Mouse (Mus musculus): ENCODE results near the gene Sdhc. TPM values are rescaled to one million over a fixed set of nuclear protein-coding genes. Genes with fewer than 3 reads are reported as not detected.
"Not testable (repeated sequence)": the region's sequence is repeated elsewhere in the genome, so short reads cannot be mapped to it uniquely, and the experiment has no call there.

Gene Sdhc
- polyA plus RNA-seq, 1 experiment from 2014 or later = 273 TPM

GRCm38 (mm10) chr1:171162526-171162925 lies 12.1 kb upstream of the Sdhc start:
- no peak for DNase-seq (ENCODE audit: extremely low spot score, low spot score)
- 94% methylated on average over 3 of the region's 3 CpGs for WGBS
- H3K36me3 ChIP-seq (replicated peaks) = no peaks in the 10 kb centered on the region
- peaks cover 46% of the 10 kb centered on the region for H3K27me3 ChIP-seq (ENCODE audit: poor library complexity, severe bottlenecking)
- H3K4me1 ChIP-seq = peaks cover 19% of the 10 kb centered on the region
- no peaks in the 10 kb centered on the region for H3K9me3 ChIP-seq
- H3K4me3 ChIP-seq = no peak overlapping the region
- no peak overlapping the region for H3K27ac ChIP-seq

GRCm38 (mm10) chr1:171159485-171159975 lies 9.1 kb upstream of the Sdhc start:
- WGBS = 2% methylated on average over 15 of the region's 15 CpGs
- no peak for DNase-seq (ENCODE audit: extremely low spot score, low spot score)
- H3K27ac ChIP-seq = no peak overlapping the region

GRCm38 (mm10) chr1:171157965-171158364 lies 7.6 kb upstream of the Sdhc start:
- no peak overlapping the region for H3K4me3 ChIP-seq
- H3K9me3 ChIP-seq = no peaks in the 10 kb centered on the region
- no peak overlapping the region for H3K27ac ChIP-seq
- H3K36me3 ChIP-seq (replicated peaks) = no peaks in the 10 kb centered on the region
- no peak for DNase-seq (ENCODE audit: extremely low spot score, low spot score)
- peaks cover 72% of the 10 kb centered on the region for H3K27me3 ChIP-seq (ENCODE audit: poor library complexity, severe bottlenecking)
- H3K4me1 ChIP-seq = peaks cover 20% of the 10 kb centered on the region

More at GRCm38 (mm10) chr1:171159485-171159975, 9.1 kb upstream of the Sdhc start:
- Histone ChIP-seq H3K36me3 (replicated peaks) (no peaks in the 10 kb centered on the region), H3K4me3 (peak overlapping the region; percentile 44), H3K27me3 (ENCODE audit: poor library complexity, severe bottlenecking) (peaks cover 72% of the 10 kb centered on the region), H3K4me1 (peaks cover 23% of the 10 kb centered on the region), H3K9me3 (no peaks in the 10 kb centered on the region)

GRCm38 (mm10) chr1:171156644-171157043 lies 6.2 kb upstream of the Sdhc start:
- peaks cover 20% of the 10 kb centered on the region for H3K4me1 ChIP-seq
- H3K9me3 ChIP-seq = no peaks in the 10 kb centered on the region
- peaks cover 67% of the 10 kb centered on the region for H3K27me3 ChIP-seq (ENCODE audit: poor library complexity, severe bottlenecking)
- H3K27ac ChIP-seq = no peak overlapping the region
- DNase-seq (ENCODE audit: extremely low spot score, low spot score) = no peak
- no peaks in the 10 kb centered on the region for H3K36me3 ChIP-seq (replicated peaks)
- H3K4me3 ChIP-seq = no peak overlapping the region
- WGBS = 71% methylated on average over 3 of the region's 3 CpGs

- H3K4me3 ChIP-seq = no peak overlapping the region
- no peaks in the 10 kb centered on the region for H3K9me3 ChIP-seq
- peaks cover 29% of the 10 kb centered on the region for H3K4me1 ChIP-seq
- H3K36me3 ChIP-seq (replicated peaks) = no peaks in the 10 kb centered on the region
- H3K27me3 ChIP-seq (ENCODE audit: poor library complexity, severe bottlenecking) = peaks cover 22% of the 10 kb centered on the region
- no peak for DNase-seq (ENCODE audit: extremely low spot score, low spot score)
- H3K27ac ChIP-seq = no peak overlapping the region
- WGBS = 85% methylated on average over 4 of the region's 4 CpGs
Measured at GRCm38 (mm10) chr1:171151966-171152365, 1.6 kb upstream of the Sdhc start.

GRCm38 (mm10) chr1:171150838-171151391 lies 512 bp upstream of the Sdhc start:
- no peaks in the 10 kb centered on the region for H3K9me3 ChIP-seq
- H3K4me3 ChIP-seq = peak overlapping the region; percentile 96
- H3K27ac ChIP-seq = peak overlapping the region; percentile 92
- peak; percentile 19 for DNase-seq (ENCODE audit: extremely low spot score, low spot score)
- 6% methylated on average over 18 of the region's 18 CpGs for WGBS
- H3K36me3 ChIP-seq (replicated peaks) = peaks cover 2% of the 10 kb centered on the region
- H3K4me1 ChIP-seq = peaks cover 29% of the 10 kb centered on the region
- peaks cover 11% of the 10 kb centered on the region for H3K27me3 ChIP-seq (ENCODE audit: poor library complexity, severe bottlenecking)

GRCm38 (mm10) chr1:171142981-171143380 lies 7.4 kb downstream of the Sdhc start:
- not testable (repeated sequence) for H3K9me3 ChIP-seq; H3K4me3 ChIP-seq; H3K4me1 ChIP-seq; DNase-seq (ENCODE audit: extremely low spot score, low spot score); H3K27ac ChIP-seq; H3K27me3 ChIP-seq (ENCODE audit: poor library complexity, severe bottlenecking)
- peaks cover 75% of the 10 kb centered on the region for H3K36me3 ChIP-seq (replicated peaks)
- 91% methylated on average over 10 of the region's 11 CpGs for WGBS

- WGBS = 92% methylated on average over 8 of the region's 8 CpGs
- H3K27ac ChIP-seq; H3K4me3 ChIP-seq; H3K4me1 ChIP-seq; DNase-seq (ENCODE audit: extremely low spot score, low spot score); H3K9me3 ChIP-seq; H3K27me3 ChIP-seq (ENCODE audit: poor library complexity, severe bottlenecking): not testable (repeated sequence)
- peaks cover 96% of the 10 kb centered on the region for H3K36me3 ChIP-seq (replicated peaks)
Measured at GRCm38 (mm10) chr1:171137486-171138155, 12.8 kb downstream of the Sdhc start.

- Histone ChIP-seq H3K9me3 (no peaks in the 10 kb centered on the region), H3K27me3 (ENCODE audit: poor library complexity, severe bottlenecking) (no peaks in the 10 kb centered on the region), H3K27ac (no peak overlapping the region), H3K4me1 (no peaks in the 10 kb centered on the region), H3K36me3 (replicated peaks) (peaks cover 94% of the 10 kb centered on the region), H3K4me3 (no peak overlapping the region)
- DNase-seq (ENCODE audit: extremely low spot score, low spot score) = no peak
- WGBS = 98% methylated on average over 2 of the region's 2 CpGs
Measured at GRCm38 (mm10) chr1:171135600-171135999, 14.8 kb downstream of the Sdhc start.

- H3K4me3 ChIP-seq = no peak overlapping the region
- no peaks in the 10 kb centered on the region for H3K4me1 ChIP-seq
- no peaks in the 10 kb centered on the region for H3K9me3 ChIP-seq
- H3K36me3 ChIP-seq (replicated peaks) = peaks cover 89% of the 10 kb centered on the region
- no peak for DNase-seq (ENCODE audit: extremely low spot score, low spot score)
- no peaks in the 10 kb centered on the region for H3K27me3 ChIP-seq (ENCODE audit: poor library complexity, severe bottlenecking)
- 87% methylated on average over 1 of the region's 1 CpGs for WGBS
- no peak overlapping the region for H3K27ac ChIP-seq
Measured at GRCm38 (mm10) chr1:171130971-171131370, 19.4 kb downstream of the Sdhc start.

GRCm38 (mm10) chr1:171129251-171129650 lies 21.2 kb downstream of the Sdhc start:
- no peaks in the 10 kb centered on the region for H3K4me1 ChIP-seq
- peaks cover 72% of the 10 kb centered on the region for H3K36me3 ChIP-seq (replicated peaks)
- no peaks in the 10 kb centered on the region for H3K9me3 ChIP-seq
- H3K4me3 ChIP-seq = no peak overlapping the region
- no peak overlapping the region for H3K27ac ChIP-seq
- DNase-seq (ENCODE audit: extremely low spot score, low spot score) = no peak
- no peaks in the 10 kb centered on the region for H3K27me3 ChIP-seq (ENCODE audit: poor library complexity, severe bottlenecking)
- 51% methylated on average over 7 of the region's 7 CpGs for WGBS

GRCm38 (mm10) chr1:171124398-171124797 lies 26.0 kb downstream of the Sdhc start:
- no peak for DNase-seq (ENCODE audit: extremely low spot score, low spot score)
- peaks cover 13% of the 10 kb centered on the region for H3K4me1 ChIP-seq
- H3K36me3 ChIP-seq (replicated peaks) = peaks cover 26% of the 10 kb centered on the region
- no peak overlapping the region for H3K4me3 ChIP-seq
- WGBS = 91% methylated on average over 5 of the region's 5 CpGs
- H3K27me3 ChIP-seq (ENCODE audit: poor library complexity, severe bottlenecking) = no peaks in the 10 kb centered on the region
- H3K27ac ChIP-seq = no peak overlapping the region
- H3K9me3 ChIP-seq = no peaks in the 10 kb centered on the region

- Histone ChIP-seq H3K9me3 (no peaks in the 10 kb centered on the region), H3K36me3 (replicated peaks) (peaks cover 12% of the 10 kb centered on the region), H3K4me1 (peaks cover 13% of the 10 kb centered on the region), H3K27ac (no peak overlapping the region), H3K4me3 (no peak overlapping the region), H3K27me3 (ENCODE audit: poor library complexity, severe bottlenecking) (no peaks in the 10 kb centered on the region)
- no peak for DNase-seq (ENCODE audit: extremely low spot score, low spot score)
- WGBS = 43% methylated on average over 7 of the region's 7 CpGs
Measured at GRCm38 (mm10) chr1:171122932-171123331, 27.5 kb downstream of the Sdhc start.

Data from forebrain, embryonic 10.5 days (tissue).